In the genomic region with DNA sequence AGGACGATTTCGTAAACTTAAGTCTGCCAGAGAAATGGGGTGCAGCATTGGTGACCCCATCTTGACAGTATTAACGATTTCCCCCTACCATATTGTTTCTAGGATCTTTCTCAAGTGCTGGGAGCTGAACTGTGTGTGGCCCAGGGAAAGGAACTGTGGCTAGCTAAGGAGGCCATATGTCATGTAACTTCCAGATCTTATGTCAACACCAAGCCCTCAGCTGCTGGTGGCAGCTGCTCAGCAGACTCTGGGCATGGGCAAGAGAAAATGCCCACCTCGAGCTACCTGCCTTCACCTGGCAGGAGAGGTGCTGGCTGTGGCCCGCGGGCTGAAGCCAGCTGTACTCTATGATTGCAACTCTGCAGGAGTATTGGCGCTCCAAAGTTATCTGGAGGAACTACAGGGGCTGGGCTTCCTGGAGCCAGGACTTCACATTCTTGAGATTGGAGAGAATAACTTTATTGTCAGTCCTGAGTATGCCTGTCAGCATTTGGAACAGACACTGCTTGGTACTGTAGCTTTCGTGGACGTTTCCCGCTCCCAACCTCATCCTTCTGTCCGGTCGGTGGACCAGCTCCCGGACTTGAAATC, we compare ENCODE assay signal across 8 mouse cellular contexts. TPM values are rescaled to one million over a fixed set of nuclear protein-coding genes. Genes with fewer than 3 reads are reported as not detected.
A peak's percentile ranks its signal among the peaks of the same experiment; 100 is the strongest.
DNase-seq lines count a peak whose midpoint lies in the region; ATAC-seq and TF ChIP-seq lines count a peak whose summit lies in the region.

No protein-coding gene starts in this region.

- peak overlapping the region; percentile 69 for H3K4me3 ChIP-seq in liver, adult 2 months (ENCODE audit: insufficient read depth, low read depth, low read length)
- H3K4me3 ChIP-seq in embryonic facial prominence, embryonic 11.5 days (ENCODE audit: low read depth, low read length): no peak overlapping the region
- H3K4me3 ChIP-seq in hindbrain, postnatal 0 days (ENCODE audit: low read length): peak overlapping the region; percentile 69
- H3K4me3 ChIP-seq in neural tube, embryonic 13.5 days: peak overlapping the region; percentile 72

- 63% methylated on average over 13 of the region's 13 CpGs for WGBS in liver, adult 2 months
- 93% methylated on average over 13 of the region's 13 CpGs for WGBS in embryonic facial prominence, embryonic 11.5 days
- 90% methylated on average over 13 of the region's 13 CpGs for WGBS in hindbrain, postnatal 0 days
- WGBS in neural tube, embryonic 13.5 days: 90% methylated on average over 13 of the region's 13 CpGs

- H3K36me3 ChIP-seq in liver, adult 2 months (ENCODE audit: control insufficient read depth, insufficient read depth, low read length): peaks cover 11% of the 10 kb centered on the region
- no peaks in the 10 kb centered on the region for H3K36me3 ChIP-seq in embryonic facial prominence, embryonic 11.5 days (replicated peaks; ENCODE audit: control insufficient read depth, insufficient read depth, low read depth, low read length)
- H3K36me3 ChIP-seq in hindbrain, postnatal 0 days (ENCODE audit: insufficient read depth, low read length): no peaks in the 10 kb centered on the region
- H3K36me3 ChIP-seq in neural tube, embryonic 13.5 days: no peaks in the 10 kb centered on the region

- ATAC-seq in embryonic facial prominence, embryonic 11.5 days (replicated peaks; ENCODE audit: insufficient number of reproducible peaks, low FRiP score, low TSS enrichment, low read depth): no peak
- no peak for ATAC-seq in hindbrain, postnatal 0 days
- ATAC-seq in neural tube, embryonic 13.5 days (ENCODE audit: low read depth): no peak
- ATAC-seq in frontal cortex, adult (ENCODE audit: low TSS enrichment): no peak

- no peak for TF ChIP-seq CTCF in liver, adult 2 months (IDR thresholded peaks at IDR 0.05; ENCODE audit: low read depth, low read length)
- TF ChIP-seq CTCF in hindbrain, postnatal 0 days (IDR thresholded peaks at IDR 0.05; ENCODE audit: low read depth): no peak

- peaks cover 26% of the 10 kb centered on the region for H3K4me1 ChIP-seq in liver, adult 2 months (ENCODE audit: control insufficient read depth, insufficient read depth, low read length)
- H3K4me1 ChIP-seq in embryonic facial prominence, embryonic 11.5 days (ENCODE audit: control insufficient read depth, insufficient read depth, low read length): no peaks in the 10 kb centered on the region
- H3K4me1 ChIP-seq in hindbrain, postnatal 0 days (ENCODE audit: insufficient read depth, low read length): peaks cover 19% of the 10 kb centered on the region
- H3K4me1 ChIP-seq in neural tube, embryonic 13.5 days (replicated peaks): peaks cover 41% of the 10 kb centered on the region

- peak overlapping the region; percentile 87 for H3K27ac ChIP-seq in liver, adult 2 months (replicated peaks; ENCODE audit: insufficient read depth, low read depth, low read length)
- no peak overlapping the region for H3K27ac ChIP-seq in embryonic facial prominence, embryonic 11.5 days (replicated peaks; ENCODE audit: low read depth, low read length)
- peak overlapping the region; percentile 88; the same call in 1 of the 2 replicates for H3K27ac ChIP-seq in hindbrain, postnatal 0 days
- peak overlapping the region; percentile 90 for H3K27ac ChIP-seq in neural tube, embryonic 13.5 days (replicated peaks)

- H3K27me3 ChIP-seq in liver, adult 2 months (ENCODE audit: control insufficient read depth, insufficient read depth, low read length): no peaks in the 10 kb centered on the region
- no peaks in the 10 kb centered on the region for H3K27me3 ChIP-seq in embryonic facial prominence, embryonic 11.5 days (ENCODE audit: control insufficient read depth, insufficient read depth, low read length)
- no peaks in the 10 kb centered on the region for H3K27me3 ChIP-seq in hindbrain, postnatal 0 days (ENCODE audit: insufficient read depth, low read length)
- H3K27me3 ChIP-seq in neural tube, embryonic 13.5 days: no peaks in the 10 kb centered on the region

- H3K79me2 ChIP-seq in liver, adult 2 months (ENCODE audit: control insufficient read depth, insufficient read depth, low read length): peaks cover 4% of the 10 kb centered on the region; the same call in 1 of the 2 replicates

- DNase-seq in liver, adult 2 months (ENCODE audit: extremely low read depth, low read depth, low spot score): no peak
- DNase-seq in liver: no peak
- DNase-seq in embryonic facial prominence, embryonic 11.5 days (ENCODE audit: low spot score): no peak
- DNase-seq in hindbrain, postnatal 0 days (ENCODE audit: low spot score): no peak
- no peak for DNase-seq in left cerebral cortex, adult 11 months (ENCODE audit: low spot score)
- DNase-seq in cerebellum, postnatal 25 days: no peak

- H3K9ac ChIP-seq in liver, adult 2 months (ENCODE audit: low read depth, low read length): peak overlapping the region; percentile 84
- no peak overlapping the region; the same call in 1 of the 2 replicates for H3K9ac ChIP-seq in embryonic facial prominence, embryonic 11.5 days (replicated peaks; ENCODE audit: low read length)
- peak overlapping the region; percentile 86 for H3K9ac ChIP-seq in hindbrain, postnatal 0 days (replicated peaks; ENCODE audit: low read length)
- peak overlapping the region; percentile 79; the same call in 1 of the 2 replicates for H3K9ac ChIP-seq in neural tube, embryonic 13.5 days

- no peaks in the 10 kb centered on the region for H3K9me3 ChIP-seq in embryonic facial prominence, embryonic 11.5 days (replicated peaks; ENCODE audit: control insufficient read depth, low read length)
- no peaks in the 10 kb centered on the region for H3K9me3 ChIP-seq in hindbrain, postnatal 0 days (ENCODE audit: low read length)
- H3K9me3 ChIP-seq in neural tube, embryonic 13.5 days: no peaks in the 10 kb centered on the region

- TF ChIP-seq POLR2A in liver, adult 2 months (IDR thresholded peaks at IDR 0.05; ENCODE audit: extremely low read depth, insufficient read depth, low read length): no peak

- peak overlapping the region; percentile 62 for H3K4me2 ChIP-seq in embryonic facial prominence, embryonic 11.5 days (ENCODE audit: low read depth, low read length)
- peak overlapping the region; percentile 67 for H3K4me2 ChIP-seq in hindbrain, postnatal 0 days (ENCODE audit: low read depth, low read length)
- peak overlapping the region; percentile 83 for H3K4me2 ChIP-seq in neural tube, embryonic 13.5 days

RNA-seq across cellular contexts. Expression of a gene that starts 6.4 kb away (rescaled TPM):
- total RNA-seq in liver, adult 2 months (2014; rRNA removed): 8.1 and 8.7 TPM in 2 replicates
- 2.7 and 3.5 TPM in 2 replicates for polyA plus RNA-seq in liver, adult 2 months (2012; rRNA removed)
- polyA plus RNA-seq in embryonic facial prominence, embryonic 11.5 days (2014; fragmentation: Nextera tagmentation; extraction: Ambion mirVana): 17.6 and 18.0 TPM in 2 replicates
- total RNA-seq in hindbrain, postnatal 0 days (2014; rRNA removed): 11.2 and 14.8 TPM in 2 replicates
- polyA plus RNA-seq in hindbrain, postnatal 0 days (2015; fragmentation: Nextera tagmentation; extraction: Ambion mirVana): 8.7 and 8.9 TPM in 2 replicates
- 13.3 and 15.8 TPM in 2 replicates for polyA plus RNA-seq in neural tube, embryonic 13.5 days (2015; fragmentation: Nextera tagmentation; extraction: Ambion mirVana)

RNA-seq across cellular contexts. Expression of a gene that starts 21.3 kb away (rescaled TPM):
- total RNA-seq in liver, adult 2 months (2014; rRNA removed): 33.4 and 38.0 TPM in 2 replicates
- polyA plus RNA-seq in liver, adult 2 months (2012; rRNA removed): 42.5 and 56.0 TPM in 2 replicates
- 15.4 and 16.1 TPM in 2 replicates for polyA plus RNA-seq in embryonic facial prominence, embryonic 11.5 days (2014; fragmentation: Nextera tagmentation; extraction: Ambion mirVana)
- 0.47 and 0.78 TPM in 2 replicates for total RNA-seq in hindbrain, postnatal 0 days (2014; rRNA removed)
- 0.44 and 0.66 TPM in 2 replicates for polyA plus RNA-seq in hindbrain, postnatal 0 days (2015; fragmentation: Nextera tagmentation; extraction: Ambion mirVana)
- 0.91 and 1.2 TPM in 2 replicates for polyA plus RNA-seq in neural tube, embryonic 13.5 days (2015; fragmentation: Nextera tagmentation; extraction: Ambion mirVana)

RNA-seq across cellular contexts. Expression of a gene that starts 27.3 kb away (rescaled TPM):
- total RNA-seq in liver, adult 2 months (2014; rRNA removed): 0.65 and 0.67 TPM in 2 replicates
- polyA plus RNA-seq in liver, adult 2 months (2012; rRNA removed): 0.21 and 0.88 TPM in 2 replicates
- 1.5 and 1.7 TPM in 2 replicates for polyA plus RNA-seq in embryonic facial prominence, embryonic 11.5 days (2014; fragmentation: Nextera tagmentation; extraction: Ambion mirVana)
- 0.78 and 1.5 TPM in 2 replicates for total RNA-seq in hindbrain, postnatal 0 days (2014; rRNA removed)
- 1.9 TPM in 2 replicates for polyA plus RNA-seq in hindbrain, postnatal 0 days (2015; fragmentation: Nextera tagmentation; extraction: Ambion mirVana)
- polyA plus RNA-seq in neural tube, embryonic 13.5 days (2015; fragmentation: Nextera tagmentation; extraction: Ambion mirVana): 4.4 and 4.5 TPM in 2 replicates

RNA-seq across cellular contexts. Expression of a gene that starts 33.3 kb away (rescaled TPM):
- total RNA-seq in liver, adult 2 months (2014; rRNA removed): 1.7 and 2.0 TPM in 2 replicates
- polyA plus RNA-seq in liver, adult 2 months (2012; rRNA removed): 1.6 and 2.4 TPM in 2 replicates
- polyA plus RNA-seq in embryonic facial prominence, embryonic 11.5 days (2014; fragmentation: Nextera tagmentation; extraction: Ambion mirVana): 0.97 and 1.1 TPM in 2 replicates
- total RNA-seq in hindbrain, postnatal 0 days (2014; rRNA removed): 1.0 and 1.3 TPM in 2 replicates
- polyA plus RNA-seq in hindbrain, postnatal 0 days (2015; fragmentation: Nextera tagmentation; extraction: Ambion mirVana): 0.36 and 0.52 TPM in 2 replicates
- polyA plus RNA-seq in neural tube, embryonic 13.5 days (2015; fragmentation: Nextera tagmentation; extraction: Ambion mirVana): 0.50 and 0.74 TPM in 2 replicates

RNA-seq across cellular contexts. Expression of a gene that starts 44.2 kb away (rescaled TPM):
- total RNA-seq in liver, adult 2 months (2014; rRNA removed): 5.2 and 6.2 TPM in 2 replicates
- polyA plus RNA-seq in liver, adult 2 months (2012; rRNA removed): 8.0 and 11.0 TPM in 2 replicates
- polyA plus RNA-seq in embryonic facial prominence, embryonic 11.5 days (2014; fragmentation: Nextera tagmentation; extraction: Ambion mirVana): 8.6 and 11.1 TPM in 2 replicates
- total RNA-seq in hindbrain, postnatal 0 days (2014; rRNA removed): 8.6 and 9.8 TPM in 2 replicates
- polyA plus RNA-seq in hindbrain, postnatal 0 days (2015; fragmentation: Nextera tagmentation; extraction: Ambion mirVana): 3.5 and 4.9 TPM in 2 replicates
- polyA plus RNA-seq in neural tube, embryonic 13.5 days (2015; fragmentation: Nextera tagmentation; extraction: Ambion mirVana): 6.4 and 8.9 TPM in 2 replicates
